Mouse (Mus musculus) telencephalon, adult 2 months (tissue): Measurements from ENCODE around the gene Eif2b4.
"Not testable (repeated sequence)": the region's sequence is repeated elsewhere in the genome, so short reads cannot be mapped to it uniquely, and the experiment has no call there.

ENCODE experiments used
- DNase-seq: peaks from one replicate; pipeline ENCODE4 v3.0.0-alpha.2; 2011; ENCODE audit warnings: low read depth, low spot score

The Eif2b4 gene

GRCm38 (mm10) chr5:31192939-31193630, at the start of gene Eif2b4, which contains the start of gene Snx17:
Gene Eif2b4 (minus strand): TSS chr5:31193430.
Gene Snx17 (plus strand): TSS chr5:31193227.
- peak; percentile 99 for DNase-seq

- DNase-seq = no peak
Measured at GRCm38 (mm10) chr5:31242191-31242590, 49.0 kb upstream of the Eif2b4 start.

GRCm38 (mm10) chr5:31241522-31242034, 48.3 kb upstream of the Eif2b4 start:
- no peak for DNase-seq

GRCm38 (mm10) chr5:31240637-31241521, 47.6 kb upstream of the Eif2b4 start, which contains the start of the genes Nrbp1 and Gm9970:
Gene Nrbp1 (plus strand): TSS chr5:31240864.
Gene Gm9970 (minus strand): TSS chr5:31241232.
- DNase-seq = peak; percentile 92

GRCm38 (mm10) chr5:31226641-31227040, 33.4 kb upstream of the Eif2b4 start:
- DNase-seq = no peak

GRCm38 (mm10) chr5:31222696-31223095, 29.5 kb upstream of the Eif2b4 start:
- no peak for DNase-seq

GRCm38 (mm10) chr5:31221304-31221945, 28.2 kb upstream of the Eif2b4 start:
- DNase-seq = no peak

GRCm38 (mm10) chr5:31220448-31221303, 27.4 kb upstream of the Eif2b4 start, which contains the start of gene Ppm1g:
Gene Ppm1g (minus strand): TSS chr5:31220687.
- peak; percentile 88 for DNase-seq

- no peak for DNase-seq
Measured at GRCm38 (mm10) chr5:31219911-31220447, 26.7 kb upstream of the Eif2b4 start.

- no peak for DNase-seq
Measured at GRCm38 (mm10) chr5:31219474-31219873, 26.2 kb upstream of the Eif2b4 start.

GRCm38 (mm10) chr5:31219070-31219469, 25.8 kb upstream of the Eif2b4 start:
- no peak for DNase-seq

GRCm38 (mm10) chr5:31218294-31218693, 25.1 kb upstream of the Eif2b4 start:
- DNase-seq = no peak

GRCm38 (mm10) chr5:31216554-31216953, 23.3 kb upstream of the Eif2b4 start:
- not testable (repeated sequence) for DNase-seq

- no peak for DNase-seq
Measured at GRCm38 (mm10) chr5:31204421-31204820, 11.2 kb upstream of the Eif2b4 start.

GRCm38 (mm10) chr5:31203866-31204265, 10.6 kb upstream of the Eif2b4 start:
- no peak for DNase-seq

GRCm38 (mm10) chr5:31202933-31203332, 9.7 kb upstream of the Eif2b4 start:
- DNase-seq = no peak

GRCm38 (mm10) chr5:31201742-31202590, 8.7 kb upstream of the Eif2b4 start, which contains the start of gene Zfp513:
Gene Zfp513 (minus strand): TSS chr5:31202303.
- DNase-seq = peak; percentile 99

GRCm38 (mm10) chr5:31201042-31201741, 8.0 kb upstream of the Eif2b4 start:
- no peak for DNase-seq

GRCm38 (mm10) chr5:31200327-31200768, 7.1 kb upstream of the Eif2b4 start:
- no peak for DNase-seq
